Mouse (Mus musculus) testis, adult 2 months (tissue): ENCODE results near the gene Mark3. TPM values are rescaled to one million over a fixed set of nuclear protein-coding genes. Genes with fewer than 3 reads are reported as not detected.

ENCODE experiments used
- H3K27ac ChIP-seq: fragments of 200-500 bp; 2 replicates; pipeline ENCODE4 v1.5.1; 2012; ENCODE audit warnings: low read depth, low read length; ENCODE audit not compliant: control insufficient read depth, insufficient read depth
- H3K27me3 ChIP-seq: fragments of 200-500 bp; 2 replicates; pipeline ENCODE4 v1.6.1; 2012; ENCODE audit warnings: mild to moderate bottlenecking, low read length, moderate library complexity; ENCODE audit not compliant: control insufficient read depth, insufficient read depth
- H3K36me3 ChIP-seq: fragments of 200-500 bp; 2 replicates; pipeline ENCODE4 v1.6.1; 2012; ENCODE audit warnings: mild to moderate bottlenecking, low read length; ENCODE audit not compliant: control insufficient read depth, insufficient read depth
- H3K4me1 ChIP-seq: fragments of 200-500 bp; 2 replicates; pipeline ENCODE4 v1.6.1; 2012; ENCODE audit warnings: low read length; ENCODE audit not compliant: control insufficient read depth, insufficient read depth
- H3K4me3 ChIP-seq: fragments of 200-500 bp; 2 replicates; pipeline ENCODE4 v1.5.1; 2012; ENCODE audit warnings: low read depth, mild to moderate bottlenecking, low read length, moderate library complexity, mixed read lengths; ENCODE audit not compliant: control insufficient read depth
- CTCF ChIP-seq: fragments of 200-500 bp; IDR thresholded peaks from 2 replicates; pipeline ENCODE4 v1.5.1; 2012; ENCODE audit warnings: low read depth, mild to moderate bottlenecking, inconsistent platforms, low read length, moderate library complexity; ENCODE audit not compliant: control insufficient read depth, insufficient read depth, insufficient replicate concordance
- POLR2A ChIP-seq: fragments of 200-500 bp; IDR thresholded peaks from 2 replicates; pipeline ENCODE4 v1.6.1; 2012; ENCODE audit warnings: low read depth, mild to moderate bottlenecking, inconsistent platforms, low read length, moderate library complexity; ENCODE audit not compliant: control insufficient read depth
- polyA plus RNA-seq: library from polyadenylated mRNA; depleted of rRNA; stranded (reverse); fragments of >200 nt; gene quantifications from 2 replicates; pipeline ENCODE4 v1.2.3, GENCODE M21; 2012

Mark3 gene
- polyA plus RNA-seq, 1 experiment: 17.0 TPM

DNA sequence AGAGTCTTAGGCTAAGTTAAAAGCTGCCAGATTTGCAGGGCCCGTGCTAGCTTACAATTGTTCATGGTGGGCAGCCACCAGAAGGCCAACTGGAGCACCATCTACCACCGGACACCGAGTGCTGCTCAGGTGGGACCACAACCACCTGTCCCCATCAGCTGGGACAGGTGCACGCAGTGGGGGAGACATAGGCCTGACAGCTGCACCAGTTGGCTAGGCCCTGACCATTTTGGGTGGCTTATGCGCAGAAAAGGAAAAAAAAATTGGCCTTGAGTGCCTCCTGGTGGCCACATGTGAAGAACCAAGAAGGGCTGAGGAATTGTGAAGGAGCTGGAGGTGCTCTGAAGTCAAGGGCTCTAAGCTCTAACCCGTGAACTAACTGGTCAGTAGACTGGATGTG is 121.9 kb downstream of the Mark3 start:
- Histone ChIP-seq H3K4me3 (no peak overlapping the region), H3K27me3 (no peaks in the 10 kb centered on the region), H3K27ac (no peak overlapping the region), H3K4me1 (peaks cover 21% of the 10 kb centered on the region), H3K36me3 (no peaks in the 10 kb centered on the region)
- TF ChIP-seq CTCF (0 out of 2 replicates have a peak, but pooled peaks have one; percentile 34), POLR2A (no peak)

GRCm38 (mm10) chr12:111697708-111698107 is 123.4 kb downstream of the Mark3 start:
- Histone ChIP-seq H3K27me3 (no peaks in the 10 kb centered on the region), H3K36me3 (no peaks in the 10 kb centered on the region), H3K4me3 (no peak overlapping the region), H3K27ac (no peak overlapping the region), H3K4me1 (peaks cover 21% of the 10 kb centered on the region)
- TF ChIP-seq CTCF (no peak), POLR2A (no peak)

DNA sequence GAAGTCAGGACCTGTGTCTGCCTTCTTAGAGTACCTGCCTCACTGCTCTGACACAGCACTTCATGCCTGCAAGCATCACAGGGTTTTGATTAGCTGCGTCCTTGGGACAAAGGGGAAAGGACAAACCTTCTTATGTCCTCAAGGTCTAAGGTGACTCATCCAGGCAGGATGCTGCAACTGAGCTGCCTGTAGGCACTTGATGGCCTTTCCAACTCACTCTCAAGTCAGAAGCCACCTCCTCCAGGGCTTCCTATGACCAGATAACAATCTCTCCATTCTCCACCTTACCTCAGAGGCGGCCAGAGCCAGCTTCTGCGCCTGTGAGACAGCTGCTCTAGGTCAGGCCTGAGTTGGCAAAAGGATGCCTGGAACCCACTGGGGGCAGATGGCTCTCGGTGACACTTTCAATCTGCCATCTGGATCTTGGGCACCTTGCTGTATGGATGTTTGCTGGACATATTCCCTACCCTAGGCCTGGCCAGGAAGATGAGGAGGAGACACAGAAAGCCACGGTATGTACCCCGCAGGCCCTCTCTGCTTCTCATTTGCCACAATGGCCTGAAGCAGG is 124.1 kb downstream of the Mark3 start:
- peaks cover 19% of the 10 kb centered on the region for H3K4me1 ChIP-seq
- no peak overlapping the region for H3K27ac ChIP-seq

GRCm38 (mm10) chr12:111699542-111699941 is 125.2 kb downstream of the Mark3 start:
- H3K4me3 ChIP-seq: no peak overlapping the region
- H3K36me3 ChIP-seq: no peaks in the 10 kb centered on the region
- no peaks in the 10 kb centered on the region for H3K27me3 ChIP-seq
- H3K4me1 ChIP-seq: peaks cover 8% of the 10 kb centered on the region
- no peak overlapping the region for H3K27ac ChIP-seq
- no peak for TF ChIP-seq CTCF
- TF ChIP-seq POLR2A: no peak

More for the DNA sequence above, 124.1 kb downstream of the Mark3 start:
- Histone ChIP-seq H3K36me3 (no peaks in the 10 kb centered on the region), H3K27me3 (no peaks in the 10 kb centered on the region), H3K4me3 (no peak overlapping the region)
- TF ChIP-seq POLR2A (no peak), CTCF (no peak)

- no peak for TF ChIP-seq CTCF
- TF ChIP-seq POLR2A: no peak
- no peaks in the 10 kb centered on the region for H3K27me3 ChIP-seq
- H3K4me3 ChIP-seq: no peak overlapping the region
- H3K4me1 ChIP-seq: no peaks in the 10 kb centered on the region; the same call in none of the 2 replicates
- H3K36me3 ChIP-seq: no peaks in the 10 kb centered on the region
- no peak overlapping the region for H3K27ac ChIP-seq
Observed at GRCm38 (mm10) chr12:111700920-111701458, 126.7 kb downstream of the Mark3 start.

GRCm38 (mm10) chr12:111703301-111703700 is 129.0 kb downstream of the Mark3 start:
- Histone ChIP-seq H3K4me1 (peaks cover 2% of the 10 kb centered on the region; the same call in 1 of the 2 replicates), H3K36me3 (no peaks in the 10 kb centered on the region), H3K27me3 (no peaks in the 10 kb centered on the region), H3K4me3 (no peak overlapping the region), H3K27ac (no peak overlapping the region)
- TF ChIP-seq CTCF (no peak), POLR2A (no peak)

DNA sequence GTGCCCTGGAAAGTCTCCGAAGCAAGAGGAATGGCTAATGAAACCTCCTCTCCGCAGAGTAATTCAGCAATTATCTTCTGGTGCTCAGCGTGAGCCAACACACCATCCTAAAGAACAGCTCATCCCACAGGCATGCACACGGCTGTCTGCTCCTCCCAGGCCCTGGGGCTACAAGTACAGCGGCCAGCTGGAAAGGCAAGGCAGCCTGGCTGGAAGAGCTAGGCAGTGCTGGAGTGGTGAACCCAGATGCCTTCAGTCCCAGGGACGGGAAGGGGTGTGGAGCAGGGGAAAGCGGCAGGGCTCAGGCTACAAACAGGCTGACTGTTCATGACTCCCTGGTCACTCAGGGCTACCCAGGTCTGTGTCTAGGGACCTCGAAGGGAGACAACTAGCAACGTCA is 130.3 kb downstream of the Mark3 start:
- Histone ChIP-seq H3K4me1 (peaks cover 2% of the 10 kb centered on the region; the same call in 1 of the 2 replicates), H3K27ac (peak overlapping the region; percentile 36), H3K4me3 (no peak overlapping the region), H3K27me3 (no peaks in the 10 kb centered on the region), H3K36me3 (no peaks in the 10 kb centered on the region)
- no peak for TF ChIP-seq POLR2A
- TF ChIP-seq CTCF: no peak
